Comparison of ENCODE assay signal across 17 mouse cellular contexts in the genomic region with DNA sequence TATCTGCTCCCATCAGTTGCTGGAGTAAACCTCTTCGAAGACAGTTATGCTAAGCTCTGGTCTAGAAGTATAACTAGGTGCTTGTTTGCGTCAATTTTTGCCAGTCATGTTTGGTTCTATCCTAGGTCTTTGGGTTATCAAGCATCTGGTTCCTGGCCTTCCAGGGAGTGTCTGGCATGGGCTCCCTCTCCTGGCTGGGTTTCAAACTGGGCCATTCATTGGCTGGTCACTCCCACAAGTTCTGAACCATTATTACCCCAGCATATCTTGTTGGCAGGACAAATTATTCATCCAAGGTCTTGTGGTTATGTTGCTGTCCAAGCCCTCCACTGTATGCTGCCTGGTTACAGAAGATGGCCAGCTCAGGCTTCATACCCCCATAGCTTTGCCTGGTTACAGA. TPM values are rescaled to one million over a fixed set of nuclear protein-coding genes. Genes with fewer than 3 reads are reported as not detected.
"Had no signal": no experiment of that assay in that cellular context is flagged by ENCODE, and none has a peak within 500 bp of the region (broad histone marks: within the 10 kb centered on the region; RNA-seq: fewer than 3 reads in every experiment).

No protein-coding gene starts in this region.

- DNase-seq: gastrocnemius, adult 2 months; gastrocnemius, postnatal 10 days; gastrocnemius, postnatal 25 days; heart, adult 18-20 months; heart, postnatal 10 days; kidney, adult 11 months; kidney, adult 8-10 months; kidney, postnatal 10 days; kidney, postnatal 25 days; kidney, postnatal 4 days; liver; liver, embryonic 13.5 days had no signal

RNA-seq across cellular contexts. Expression of gene Ankrd34c, which starts 44.6 kb away (rescaled TPM):
- total RNA-seq: gastrocnemius, adult 2 months; gastrocnemius, postnatal 10 days; gastrocnemius, postnatal 25 days; gastrocnemius, postnatal 4 days; granulocyte monocyte progenitor cell, adult 5-6 weeks; heart, adult 18-20 months; heart, adult 8-10 months; heart, postnatal 10 days; heart, postnatal 25 days; hematopoietic stem cell, adult 5-6 weeks had no signal
